Mouse (Mus musculus): ENCODE measurements around the gene Pth1r. TPM values are rescaled to one million over a fixed set of nuclear protein-coding genes. Genes with fewer than 3 reads are reported as not detected.

The Pth1r gene
- polyA plus RNA-seq, 1 experiment from 2014 or later = 76.6 TPM

DNA sequence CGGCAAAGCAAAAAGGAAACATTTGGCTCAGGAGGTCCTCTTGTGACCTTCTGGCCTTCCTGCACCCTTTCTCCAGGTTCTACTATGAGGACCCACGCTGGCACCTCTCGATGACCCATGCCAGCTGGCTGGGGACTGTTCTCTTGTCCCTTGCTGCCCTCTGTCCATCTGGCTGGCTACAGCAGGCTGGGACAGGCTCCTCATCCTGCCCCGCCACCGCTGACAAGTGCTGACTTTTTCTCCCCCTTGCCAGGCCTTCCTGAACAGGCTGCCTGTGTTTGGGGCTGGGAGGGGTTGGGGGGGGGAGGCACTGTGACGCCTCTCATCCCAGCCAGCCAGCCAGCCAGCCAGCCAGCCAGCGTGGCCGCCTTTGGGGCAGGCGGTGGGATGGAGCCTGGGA lies 10.6 kb downstream of the Pth1r start:
- Histone ChIP-seq H3K9ac (replicated peaks) (no peak overlapping the region), H3K9me3 (no peaks in the 10 kb centered on the region), H3K4me3 (replicated peaks) (no peak overlapping the region), H3K4me1 (replicated peaks) (peaks cover 72% of the 10 kb centered on the region), H3K27ac (peak overlapping the region; percentile 45; the same call in 1 of the 2 replicates), H3K36me3 (peaks cover 17% of the 10 kb centered on the region), H3K27me3 (peaks cover 55% of the 10 kb centered on the region), H3K4me2 (peak overlapping the region; percentile 15)
- WGBS = 31% methylated on average over 9 of the region's 9 CpGs
- no peak for ATAC-seq (ENCODE audit: insufficient number of reproducible peaks, insufficient read depth, low FRiP score, low TSS enrichment, low read depth)

DNA sequence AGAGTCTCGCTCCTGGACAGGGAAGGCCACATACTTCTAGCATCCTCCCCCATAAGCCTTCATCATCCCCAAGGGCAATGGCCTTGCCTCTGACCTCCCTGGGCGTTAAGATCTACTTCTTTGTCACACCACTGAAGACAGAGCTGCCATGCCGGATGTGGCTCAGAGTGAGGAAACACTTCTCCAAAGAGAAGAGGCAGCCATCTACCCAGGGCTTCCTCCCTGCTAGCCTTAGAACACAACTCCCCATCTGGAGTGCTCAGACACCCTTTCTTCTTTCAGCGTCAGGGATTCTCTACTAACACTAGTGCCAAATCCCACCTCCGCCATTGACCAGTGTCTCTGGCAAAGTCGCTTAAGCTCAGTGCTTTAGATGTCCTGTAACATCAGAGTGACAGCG lies 12.8 kb downstream of the Pth1r start:
- peaks cover 59% of the 10 kb centered on the region for H3K4me1 ChIP-seq (replicated peaks)
- ATAC-seq (ENCODE audit: insufficient number of reproducible peaks, insufficient read depth, low FRiP score, low TSS enrichment, low read depth) = no peak
- H3K36me3 ChIP-seq = peaks cover 24% of the 10 kb centered on the region
- H3K9ac ChIP-seq (replicated peaks) = no peak overlapping the region
- no peaks in the 10 kb centered on the region for H3K9me3 ChIP-seq
- H3K4me3 ChIP-seq (replicated peaks) = no peak overlapping the region
- WGBS = 79% methylated on average over 7 of the region's 7 CpGs
- peaks cover 49% of the 10 kb centered on the region for H3K27me3 ChIP-seq
- H3K4me2 ChIP-seq = no peak overlapping the region
- H3K27ac ChIP-seq = no peak overlapping the region

DNA sequence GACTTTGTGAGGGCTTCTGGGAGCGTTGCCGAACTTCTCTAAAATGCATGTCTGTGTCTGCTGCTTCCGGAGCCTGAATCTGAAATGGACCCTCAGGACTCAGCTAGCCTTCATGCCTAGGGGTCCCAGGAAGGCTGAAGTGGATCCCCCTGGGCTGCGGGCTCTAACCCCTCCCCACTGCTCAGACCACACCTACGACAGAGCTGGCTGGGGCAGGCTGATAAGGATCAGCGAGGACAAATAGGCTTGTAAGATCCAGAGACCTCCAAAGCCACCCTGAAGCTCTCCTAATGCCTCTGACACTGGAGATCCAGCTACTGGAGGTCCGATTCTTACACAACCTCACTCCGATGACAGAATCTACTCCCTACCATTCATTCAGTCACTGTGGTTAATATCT lies 13.8 kb downstream of the Pth1r start:
- no peaks in the 10 kb centered on the region for H3K9me3 ChIP-seq
- peak overlapping the region; percentile 69 for H3K4me2 ChIP-seq
- 9% methylated on average over 8 of the region's 8 CpGs for WGBS
- H3K27me3 ChIP-seq = peaks cover 59% of the 10 kb centered on the region
- ATAC-seq (ENCODE audit: insufficient number of reproducible peaks, insufficient read depth, low FRiP score, low TSS enrichment, low read depth) = no peak
- peak overlapping the region; percentile 48; the same call in 1 of the 2 replicates for H3K9ac ChIP-seq (replicated peaks)
- peak overlapping the region; percentile 37 for H3K4me3 ChIP-seq (replicated peaks)
- peak overlapping the region; percentile 84 for H3K27ac ChIP-seq
- peaks cover 59% of the 10 kb centered on the region for H3K4me1 ChIP-seq (replicated peaks)
- peaks cover 25% of the 10 kb centered on the region for H3K36me3 ChIP-seq

GRCm38 (mm10) chr9:110732623-110733022 lies 14.3 kb downstream of the Pth1r start:
- Histone ChIP-seq H3K27me3 (peaks cover 64% of the 10 kb centered on the region), H3K9me3 (no peaks in the 10 kb centered on the region), H3K36me3 (peaks cover 29% of the 10 kb centered on the region), H3K4me1 (replicated peaks) (peaks cover 59% of the 10 kb centered on the region), H3K4me2 (peak overlapping the region; percentile 69), H3K9ac (replicated peaks) (peak overlapping the region; percentile 48; the same call in 1 of the 2 replicates), H3K27ac (peak overlapping the region; percentile 84), H3K4me3 (replicated peaks) (peak overlapping the region; percentile 37)
- under 1% methylated on average over 26 of the region's 26 CpGs for WGBS
- peak; percentile 86 for ATAC-seq (ENCODE audit: insufficient number of reproducible peaks, insufficient read depth, low FRiP score, low TSS enrichment, low read depth)

DNA sequence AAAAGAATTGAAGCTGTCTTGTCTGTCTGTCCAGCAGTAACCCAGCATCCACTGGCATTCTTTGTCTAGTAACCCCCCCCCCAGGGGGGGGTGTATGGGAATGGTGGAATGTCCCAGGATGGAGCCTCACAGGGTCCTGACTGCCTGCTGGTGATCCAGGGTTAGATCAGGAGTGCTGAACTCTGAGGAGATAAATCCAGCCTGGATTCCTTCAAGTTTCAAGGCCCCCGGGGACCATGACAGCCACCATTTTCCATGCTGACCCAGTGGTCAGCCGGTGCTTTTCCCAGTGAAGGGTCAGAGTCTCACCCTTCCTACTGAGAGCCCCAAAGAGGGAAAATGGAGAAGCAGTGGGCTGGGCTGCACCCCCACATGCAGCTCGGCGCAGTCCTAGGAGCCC lies 15.1 kb downstream of the Pth1r start:
- H3K36me3 ChIP-seq = peaks cover 37% of the 10 kb centered on the region
- WGBS = 47% methylated on average over 4 of the region's 4 CpGs
- peak overlapping the region; percentile 69 for H3K4me2 ChIP-seq
- ATAC-seq (ENCODE audit: insufficient number of reproducible peaks, insufficient read depth, low FRiP score, low TSS enrichment, low read depth) = no peak
- H3K4me1 ChIP-seq (replicated peaks) = peaks cover 59% of the 10 kb centered on the region
- peak overlapping the region; percentile 37; the same call in 1 of the 2 replicates for H3K4me3 ChIP-seq (replicated peaks)
- H3K27me3 ChIP-seq = peaks cover 72% of the 10 kb centered on the region
- no peaks in the 10 kb centered on the region for H3K9me3 ChIP-seq
- H3K27ac ChIP-seq = no peak overlapping the region
- no peak overlapping the region for H3K9ac ChIP-seq (replicated peaks)

DNA sequence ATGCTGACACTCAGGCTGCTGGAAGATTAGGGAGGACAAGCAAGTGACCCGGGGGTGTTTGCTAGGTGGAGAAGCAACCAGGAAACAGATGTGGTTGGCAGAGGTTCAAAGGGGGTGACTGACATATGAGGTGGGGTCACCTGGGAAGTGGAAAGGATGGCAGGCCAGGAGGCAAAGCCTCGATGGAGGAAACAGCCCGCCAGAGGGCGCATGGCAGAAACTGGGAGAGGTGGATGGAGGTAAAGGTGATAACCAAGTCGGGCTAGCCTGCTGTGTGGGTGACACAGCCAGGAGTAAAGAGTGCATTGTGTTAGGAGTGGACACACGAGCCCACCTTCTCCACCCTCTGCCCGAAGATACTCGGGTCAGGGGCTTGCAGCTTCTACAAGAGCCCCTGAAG lies 17.1 kb downstream of the Pth1r start:
- peaks cover 52% of the 10 kb centered on the region for H3K36me3 ChIP-seq
- no peak for ATAC-seq (ENCODE audit: insufficient number of reproducible peaks, insufficient read depth, low FRiP score, low TSS enrichment, low read depth)
- H3K4me1 ChIP-seq (replicated peaks) = peaks cover 66% of the 10 kb centered on the region
- 20% methylated on average over 8 of the region's 8 CpGs for WGBS
- no peaks in the 10 kb centered on the region for H3K9me3 ChIP-seq
- no peak overlapping the region for H3K4me3 ChIP-seq (replicated peaks)
- H3K27ac ChIP-seq = no peak overlapping the region
- H3K4me2 ChIP-seq = no peak overlapping the region
- no peak overlapping the region for H3K9ac ChIP-seq (replicated peaks)
- H3K27me3 ChIP-seq = peaks cover 74% of the 10 kb centered on the region

DNA sequence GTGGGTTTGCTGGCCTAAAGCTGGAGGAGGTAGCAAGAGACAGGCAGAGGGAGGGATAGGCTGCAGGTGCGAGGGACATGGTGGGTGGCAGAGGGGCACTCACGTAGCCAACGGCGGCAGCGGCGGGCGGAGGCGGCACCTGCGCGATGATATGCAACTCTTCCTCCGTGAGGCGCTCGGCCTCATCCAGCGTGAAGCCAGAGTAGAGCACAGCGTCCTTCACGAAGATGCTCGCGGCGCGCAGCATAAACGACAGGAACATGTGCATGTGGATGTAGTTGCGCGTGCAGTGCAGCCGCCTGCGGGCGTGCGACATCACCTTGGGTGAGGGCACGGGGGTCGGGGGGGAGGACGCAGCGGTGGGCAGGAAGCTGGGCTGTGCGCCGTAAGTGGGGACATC lies 20.1 kb downstream of the Pth1r start:
- peaks cover 59% of the 10 kb centered on the region for H3K27me3 ChIP-seq

GRCm38 (mm10) chr9:110725721-110726135 lies 21.2 kb downstream of the Pth1r start:
- H3K27ac ChIP-seq = peak overlapping the region; percentile 35; the same call in 1 of the 2 replicates
- 8% methylated on average over 9 of the region's 9 CpGs for WGBS
- ATAC-seq (ENCODE audit: insufficient number of reproducible peaks, insufficient read depth, low FRiP score, low TSS enrichment, low read depth) = peak; percentile 48

More for the DNA sequence above, 20.1 kb downstream of the Pth1r start:
- no peak overlapping the region for H3K27ac ChIP-seq
- peak overlapping the region; percentile 33 for H3K4me2 ChIP-seq
- 14% methylated on average over 32 of the region's 33 CpGs for WGBS
- peaks cover 39% of the 10 kb centered on the region for H3K4me1 ChIP-seq (replicated peaks)
- H3K9me3 ChIP-seq = no peaks in the 10 kb centered on the region
- no peak overlapping the region for H3K9ac ChIP-seq (replicated peaks)
- H3K4me3 ChIP-seq (replicated peaks) = no peak overlapping the region; the same call in 1 of the 2 replicates
- H3K36me3 ChIP-seq = peaks cover 82% of the 10 kb centered on the region
- no peak for ATAC-seq (ENCODE audit: insufficient number of reproducible peaks, insufficient read depth, low FRiP score, low TSS enrichment, low read depth)

DNA sequence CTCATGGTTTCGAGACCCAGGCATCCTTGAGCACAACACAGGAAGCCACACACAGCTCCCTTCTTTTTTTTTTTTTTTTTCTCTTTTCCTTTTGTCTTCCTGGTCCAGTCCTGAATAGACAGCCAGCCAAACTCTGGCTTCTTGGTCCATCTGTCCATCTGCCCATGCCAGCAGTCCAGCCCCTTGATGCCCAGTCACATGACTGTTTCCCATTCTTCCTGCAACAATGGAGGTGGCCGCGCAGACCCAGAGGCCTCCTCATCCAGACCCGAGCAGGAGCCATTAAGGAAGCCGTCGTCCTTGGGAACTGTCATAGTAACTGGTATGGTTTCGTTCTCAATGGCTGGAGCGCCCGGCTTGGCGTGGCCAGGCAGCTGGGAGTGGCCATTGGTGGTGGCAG lies 24.9 kb downstream of the Pth1r start:
- Histone ChIP-seq H3K4me2 (no peak overlapping the region), H3K9me3 (no peaks in the 10 kb centered on the region), H3K4me3 (replicated peaks) (no peak overlapping the region), H3K27me3 (peaks cover 21% of the 10 kb centered on the region), H3K27ac (no peak overlapping the region), H3K4me1 (replicated peaks) (peaks cover 27% of the 10 kb centered on the region), H3K36me3 (peaks cover 60% of the 10 kb centered on the region), H3K9ac (replicated peaks) (no peak overlapping the region)
- WGBS = 91% methylated on average over 10 of the region's 10 CpGs
- no peak for ATAC-seq (ENCODE audit: insufficient number of reproducible peaks, insufficient read depth, low FRiP score, low TSS enrichment, low read depth)

More at GRCm38 (mm10) chr9:110725721-110726135, 21.2 kb downstream of the Pth1r start:
- H3K9ac ChIP-seq (replicated peaks) = no peak overlapping the region
- H3K4me3 ChIP-seq (replicated peaks) = no peak overlapping the region
- peaks cover 48% of the 10 kb centered on the region for H3K27me3 ChIP-seq
- H3K4me1 ChIP-seq (replicated peaks) = peaks cover 29% of the 10 kb centered on the region
- no peaks in the 10 kb centered on the region for H3K9me3 ChIP-seq
- peaks cover 88% of the 10 kb centered on the region for H3K36me3 ChIP-seq
- H3K4me2 ChIP-seq = no peak overlapping the region

DNA sequence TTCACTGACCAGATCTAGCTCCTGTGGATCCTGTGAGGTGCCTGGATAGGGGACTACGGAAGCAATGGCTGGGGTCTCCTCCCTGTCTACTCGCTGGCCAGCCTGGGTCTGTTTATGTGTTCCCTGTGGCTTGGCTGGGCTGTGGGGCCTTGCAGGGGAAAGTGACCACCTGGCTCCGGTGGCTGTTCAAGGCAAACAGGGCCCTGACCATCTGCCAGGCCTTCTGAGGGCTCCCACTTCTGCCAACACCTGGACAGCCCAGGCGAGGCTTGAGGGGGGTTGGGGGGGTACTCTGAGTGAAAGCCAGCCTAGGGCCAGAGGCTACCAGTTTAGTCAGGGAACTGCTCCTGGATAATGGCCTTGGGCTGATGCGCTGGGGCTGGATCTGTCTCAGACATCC lies 27.0 kb downstream of the Pth1r start:
- no peak overlapping the region for H3K27ac ChIP-seq
- peak; percentile 1; the same call in 1 of the 2 replicates for ATAC-seq (ENCODE audit: insufficient number of reproducible peaks, insufficient read depth, low FRiP score, low TSS enrichment, low read depth)

GRCm38 (mm10) chr9:110718810-110719209 lies 28.1 kb downstream of the Pth1r start:
- Histone ChIP-seq H3K4me1 (replicated peaks) (0 out of 2 replicates have a peak, but pooled peaks cover 5% of the 10 kb centered on the region), H3K4me3 (replicated peaks) (no peak overlapping the region), H3K27ac (no peak overlapping the region), H3K4me2 (no peak overlapping the region), H3K36me3 (peaks cover 37% of the 10 kb centered on the region), H3K9ac (replicated peaks) (no peak overlapping the region), H3K27me3 (no peaks in the 10 kb centered on the region), H3K9me3 (no peaks in the 10 kb centered on the region)
- 81% methylated on average over 3 of the region's 3 CpGs for WGBS
- ATAC-seq (ENCODE audit: insufficient number of reproducible peaks, insufficient read depth, low FRiP score, low TSS enrichment, low read depth) = no peak

More for the DNA sequence above, 27.0 kb downstream of the Pth1r start:
- Histone ChIP-seq H3K4me2 (no peak overlapping the region), H3K4me1 (replicated peaks) (peaks cover 6% of the 10 kb centered on the region; the same call in 1 of the 2 replicates), H3K36me3 (peaks cover 47% of the 10 kb centered on the region), H3K9ac (replicated peaks) (no peak overlapping the region), H3K4me3 (replicated peaks) (no peak overlapping the region), H3K27me3 (peaks cover 2% of the 10 kb centered on the region; the same call in 1 of the 2 replicates), H3K9me3 (no peaks in the 10 kb centered on the region)
- WGBS = 58% methylated on average over 5 of the region's 5 CpGs

DNA sequence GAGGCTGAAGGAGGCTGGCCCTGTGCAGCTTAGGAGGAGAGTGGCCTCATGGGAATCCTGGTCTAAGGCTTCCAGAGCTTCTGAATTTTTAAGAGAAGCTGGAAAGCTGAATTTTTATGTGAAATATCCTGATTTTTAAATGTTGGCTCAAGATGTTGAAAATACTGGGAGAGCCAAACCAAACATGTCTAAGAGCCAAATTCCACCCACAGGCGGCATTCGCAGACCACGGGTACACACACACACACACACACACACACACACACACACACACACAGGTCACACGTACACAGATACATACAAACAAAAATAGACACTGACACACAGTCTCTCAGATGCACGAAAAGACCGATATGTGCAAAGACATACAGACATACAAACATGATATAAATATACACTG lies 28.9 kb downstream of the Pth1r start:
- WGBS = 89% methylated on average over 6 of the region's 6 CpGs
- Histone ChIP-seq H3K27ac (no peak overlapping the region), H3K4me3 (replicated peaks) (no peak overlapping the region), H3K27me3 (no peaks in the 10 kb centered on the region), H3K9me3 (no peaks in the 10 kb centered on the region), H3K4me1 (replicated peaks) (0 out of 2 replicates have a peak, but pooled peaks cover 5% of the 10 kb centered on the region), H3K4me2 (no peak overlapping the region), H3K9ac (replicated peaks) (no peak overlapping the region), H3K36me3 (peaks cover 30% of the 10 kb centered on the region)
- no peak for ATAC-seq (ENCODE audit: insufficient number of reproducible peaks, insufficient read depth, low FRiP score, low TSS enrichment, low read depth)

All from limb, embryonic 12.5 days (tissue).